Mouse (Mus musculus) layer of hippocampus, adult 2 months (tissue): ENCODE results near the gene Rad51b. TPM values are rescaled to one million over a fixed set of nuclear protein-coding genes. Genes with fewer than 3 reads are reported as not detected.

Source experiments
- DNase-seq, 2 experiments: peaks; one replicate each; pipeline ENCODE4 v3.0.0; 2022; ENCODE audit warnings: low spot score in 2 of 2
- H3K27ac ChIP-seq: fragments of 200-600 bp; 2 replicates; pipeline ENCODE4 v1.8.1; 2022
- H3K4me3 ChIP-seq: fragments of 200-600 bp; 2 replicates; pipeline ENCODE4 v1.8.1; 2022; ENCODE audit warnings: mild to moderate bottlenecking
- CTCF ChIP-seq: fragments of 200-600 bp; conservative IDR thresholded peaks from 2 replicates; pipeline ENCODE4 v1.8.1; 2022; ENCODE audit warnings: antibody characterized with exemption, mild to moderate bottlenecking, moderate library complexity
- total RNA-seq, 2 experiments: library from RNA; stranded (reverse); gene quantifications; 2 replicates each; pipeline ENCODE4 v1.2.3; 2021

The Rad51b gene
- total RNA-seq, 2 experiments from 2014 or later = 0.18 TPM; not detected in 1

- DNase-seq = no peak
- TF ChIP-seq CTCF = no peak
- Histone ChIP-seq H3K27ac (no peak overlapping the region), H3K4me3 (no peak overlapping the region)
These were observed 72.6 kb downstream of the Rad51b start for GRCm38 (mm10) chr12:79369512-79370165.

- H3K4me3 ChIP-seq = no peak overlapping the region
- no peak overlapping the region for H3K27ac ChIP-seq
- no peak for DNase-seq
- TF ChIP-seq CTCF = no peak
These were observed 75.6 kb downstream of the Rad51b start for GRCm38 (mm10) chr12:79372697-79373096.

- TF ChIP-seq CTCF = no peak
- no peak for DNase-seq
- H3K27ac ChIP-seq = no peak overlapping the region
- no peak overlapping the region for H3K4me3 ChIP-seq
These were observed 80.3 kb downstream of the Rad51b start for GRCm38 (mm10) chr12:79377378-79377777.

- H3K4me3 ChIP-seq = no peak overlapping the region
- H3K27ac ChIP-seq = no peak overlapping the region
- no peak for DNase-seq
- no peak for TF ChIP-seq CTCF
These were observed 80.8 kb downstream of the Rad51b start for GRCm38 (mm10) chr12:79377861-79378260.

DNA sequence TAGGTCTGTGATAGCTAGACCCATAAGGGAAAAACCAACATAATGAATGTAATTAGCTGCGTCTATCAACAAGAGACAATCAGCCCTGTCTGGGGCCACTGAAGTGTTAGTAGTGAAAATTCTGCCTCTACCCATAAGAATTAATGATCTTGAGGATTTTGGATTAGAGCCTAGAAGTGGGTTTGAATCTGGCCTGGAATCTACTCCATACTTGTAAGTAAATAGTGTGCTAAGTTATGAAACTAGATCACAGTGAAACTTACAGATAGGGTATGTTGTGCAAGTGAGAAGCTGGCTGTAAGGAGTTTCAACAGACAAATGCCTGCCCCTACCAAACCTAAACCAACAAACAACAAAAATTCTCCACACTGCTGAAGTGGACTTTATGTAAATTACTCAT, 83.1 kb downstream of the Rad51b start:
- Histone ChIP-seq H3K4me3 (no peak overlapping the region), H3K27ac (no peak overlapping the region)
- no peak for TF ChIP-seq CTCF
- no peak for DNase-seq

DNA sequence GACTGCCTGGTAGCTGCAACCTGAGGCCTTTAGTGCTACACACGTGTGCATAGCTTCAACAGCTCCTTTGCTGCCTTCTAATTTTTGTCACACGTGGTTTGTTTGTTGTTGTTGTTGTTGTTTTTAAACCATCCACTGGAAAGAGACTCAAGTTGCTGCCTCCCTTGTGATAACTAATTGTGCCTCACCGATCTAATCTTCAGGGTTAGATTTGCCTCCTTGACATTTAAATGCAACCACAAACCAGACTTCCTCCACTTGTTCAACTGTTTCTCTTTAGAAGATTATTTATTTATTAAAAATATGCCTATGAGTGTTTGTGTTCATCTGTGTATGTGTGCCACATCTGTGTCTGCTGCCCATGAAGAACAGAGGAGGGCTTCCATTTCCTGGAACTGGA, 84.4 kb downstream of the Rad51b start:
- no peak for DNase-seq
- Histone ChIP-seq H3K4me3 (no peak overlapping the region), H3K27ac (no peak overlapping the region)
- TF ChIP-seq CTCF = no peak

DNA sequence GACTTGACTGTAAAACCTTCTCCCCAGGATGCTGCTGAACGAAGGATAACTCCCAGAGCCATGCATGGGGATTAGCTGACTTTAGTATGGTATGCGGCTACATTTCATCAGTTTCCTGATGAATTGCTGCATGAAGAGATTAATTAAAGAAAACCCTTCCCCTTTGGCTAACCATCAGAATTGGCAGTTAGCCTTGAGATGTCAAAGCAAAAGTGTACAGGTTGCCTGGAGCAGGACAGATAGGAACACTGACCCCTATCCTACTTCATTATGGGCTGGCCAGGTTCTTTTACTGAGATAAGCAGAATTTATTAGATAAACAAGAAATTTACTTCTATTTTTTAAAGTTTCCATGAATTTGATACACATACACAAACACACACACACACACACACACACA, 85.3 kb downstream of the Rad51b start:
- TF ChIP-seq CTCF = no peak
- no peak overlapping the region for H3K27ac ChIP-seq
- DNase-seq = no peak

GRCm38 (mm10) chr12:79383583-79383982, 86.5 kb downstream of the Rad51b start:
- DNase-seq = no peak
- no peak for TF ChIP-seq CTCF
- no peak overlapping the region for H3K4me3 ChIP-seq
- no peak overlapping the region for H3K27ac ChIP-seq

More for the DNA sequence above, 85.3 kb downstream of the Rad51b start:
- H3K4me3 ChIP-seq = no peak overlapping the region

DNA sequence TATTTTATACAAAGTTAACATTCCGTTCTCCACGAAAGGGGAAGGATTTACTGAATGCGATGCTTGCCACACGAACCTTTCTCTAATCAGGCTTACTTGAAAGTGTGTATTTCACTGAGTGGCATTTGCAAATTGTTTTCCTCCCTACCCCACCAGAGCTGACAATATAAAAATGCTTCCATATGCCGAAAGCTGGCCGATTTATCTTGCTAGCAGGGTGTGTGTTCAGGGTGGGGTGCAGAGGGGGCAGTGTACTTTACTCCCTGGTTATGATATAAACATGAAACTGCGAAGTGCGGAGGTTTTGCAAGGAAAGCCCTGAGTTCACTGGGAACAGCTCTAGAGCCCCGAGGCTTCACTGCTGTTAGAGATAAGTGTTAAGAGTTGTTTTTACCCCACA, 87.7 kb downstream of the Rad51b start:
- no peak for DNase-seq
- no peak for TF ChIP-seq CTCF
- H3K4me3 ChIP-seq = no peak overlapping the region

GRCm38 (mm10) chr12:79385199-79385598, 88.1 kb downstream of the Rad51b start:
- H3K27ac ChIP-seq = no peak overlapping the region
- TF ChIP-seq CTCF = no peak
- no peak overlapping the region for H3K4me3 ChIP-seq
- DNase-seq = no peak

More for the DNA sequence above, 87.7 kb downstream of the Rad51b start:
- no peak overlapping the region for H3K27ac ChIP-seq

GRCm38 (mm10) chr12:79387886-79388285, 90.8 kb downstream of the Rad51b start:
- TF ChIP-seq CTCF = no peak
- Histone ChIP-seq H3K4me3 (no peak overlapping the region), H3K27ac (no peak overlapping the region)
- no peak for DNase-seq

- no peak for TF ChIP-seq CTCF
- no peak overlapping the region for H3K4me3 ChIP-seq
- DNase-seq = no peak
- no peak overlapping the region for H3K27ac ChIP-seq
These were observed 92.2 kb downstream of the Rad51b start for GRCm38 (mm10) chr12:79389251-79389650.

- Histone ChIP-seq H3K4me3 (no peak overlapping the region), H3K27ac (no peak overlapping the region)
- no peak for TF ChIP-seq CTCF
- DNase-seq = no peak
These were observed 92.9 kb downstream of the Rad51b start for GRCm38 (mm10) chr12:79389971-79390370.

DNA sequence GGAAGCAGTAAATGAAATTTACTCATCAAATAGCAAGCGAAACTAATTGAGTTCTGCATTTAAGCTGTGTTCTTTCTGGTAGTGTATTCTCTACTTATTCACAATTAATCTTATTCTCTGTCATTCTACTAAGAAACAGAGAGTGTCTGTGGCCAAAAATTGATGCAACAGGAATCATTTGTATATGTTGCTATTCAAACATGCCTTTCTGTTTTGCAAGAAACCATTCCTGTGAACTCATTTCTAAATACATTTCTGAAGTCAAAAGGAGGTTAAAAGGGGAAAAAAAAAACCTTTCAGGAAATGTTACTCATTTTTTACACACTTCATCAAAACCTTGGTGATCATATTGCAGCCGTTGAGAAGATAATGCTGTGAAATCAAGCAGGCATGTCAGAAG, 96.6 kb downstream of the Rad51b start:
- Histone ChIP-seq H3K27ac (no peak overlapping the region), H3K4me3 (no peak overlapping the region)
- TF ChIP-seq CTCF = no peak
- DNase-seq = no peak
